Mouse (Mus musculus) MEL (cell line): ENCODE measurements around the gene Mog. TPM values are rescaled to one million over a fixed set of nuclear protein-coding genes. Genes with fewer than 3 reads are reported as not detected.

Source experiments
- DNase-seq: peaks from one replicate; pipeline ENCODE4 v3.0.0; 2011; ENCODE audit warnings: low read depth, low spot score
- H3K27ac ChIP-seq: 2 replicates; pipeline ENCODE4 v1.5.1; 2012; ENCODE audit warnings: low read depth, mild to moderate bottlenecking, control low read depth, low read length, moderate library complexity; ENCODE audit not compliant: control insufficient read depth
- H3K27me3 ChIP-seq, 2 experiments: fragments of 150-350 bp in 1 of 2; sonication (generic) in 1 of 2; 2 replicates each; pipeline ENCODE4 v1.6.1; 2012; ENCODE audit warnings: low read length in 2 of 2, mild to moderate bottlenecking in 2 of 2, improper control_type of control experiment in 1 of 2, moderate library complexity in 1 of 2; ENCODE audit not compliant: insufficient read depth in 2 of 2, control insufficient read depth in 1 of 2
- H3K36me3 ChIP-seq, 2 experiments: 2 replicates each; pipeline ENCODE4 v1.6.1; 2012 to 2014; ENCODE audit warnings: low read length in 2 of 2, improper control_type of control experiment in 1 of 2, inconsistent platforms in 1 of 2, mild to moderate bottlenecking in 1 of 2; ENCODE audit not compliant: insufficient read depth in 2 of 2, control insufficient read depth in 1 of 2
- H3K4me1 ChIP-seq, 2 experiments: fragments of 150-350 bp in 1 of 2; sonication (generic) in 1 of 2; 2 replicates each; pipeline ENCODE4 v1.6.1; 2012; ENCODE audit warnings: low read length in 2 of 2, improper control_type of control experiment in 1 of 2, mild to moderate bottlenecking in 1 of 2; ENCODE audit not compliant: insufficient read depth in 2 of 2, control insufficient read depth in 1 of 2
- H3K4me3 ChIP-seq, 2 experiments: fragments of 150-350 bp in 1 of 2; sonication (generic) in 1 of 2; 2 replicates each; pipeline ENCODE4 v1.5.1; 2012; ENCODE audit warnings: low read depth in 2 of 2, low read length in 2 of 2, mild to moderate bottlenecking in 2 of 2, moderate library complexity in 2 of 2, control low read depth in 1 of 2, improper control_type of control experiment in 1 of 2; ENCODE audit not compliant: control insufficient read depth in 1 of 2, insufficient read depth in 1 of 2
- H3K79me2 ChIP-seq: 2 replicates; pipeline ENCODE4 v1.6.1; 2012; ENCODE audit warnings: mild to moderate bottlenecking, low read length, moderate library complexity; ENCODE audit not compliant: control insufficient read depth, poor library complexity, insufficient read depth
- H3K9ac ChIP-seq: 2 replicates; pipeline ENCODE4 v1.6.1; 2012; ENCODE audit warnings: low read depth, mild to moderate bottlenecking, control low read depth, low read length, moderate library complexity; ENCODE audit not compliant: control insufficient read depth, poor library complexity, severe bottlenecking
- H3K9me3 ChIP-seq: fragments of 150-350 bp; sonication (generic); replicated peaks from 2 replicates; pipeline ENCODE4 v1.6.1; 2012; ENCODE audit warnings: mild to moderate bottlenecking, low read length, improper control_type of control experiment, moderate library complexity; ENCODE audit not compliant: insufficient read depth
- CHD2 ChIP-seq: IDR thresholded peaks from 2 replicates; pipeline ENCODE4 v1.6.1; 2011; ENCODE audit warnings: low read length, improper control_type of control experiment
- CTCF ChIP-seq, 3 experiments: IDR thresholded peaks in 2 of 3; conservative IDR thresholded peaks in 1 of 3; 2 replicates each; pipeline ENCODE4 v1.5.1; 2011 to 2012; ENCODE audit warnings: low read length in 3 of 3, low read depth in 2 of 3, mild to moderate bottlenecking in 2 of 3, improper control_type of control experiment in 1 of 3, inconsistent platforms in 1 of 3, mixed read lengths in 1 of 3, moderate library complexity in 1 of 3; ENCODE audit not compliant: control insufficient read depth in 1 of 3, insufficient read depth in 1 of 3, poor library complexity in 1 of 3, severe bottlenecking in 1 of 3
- E2F4 ChIP-seq: IDR thresholded peaks from 2 replicates; pipeline ENCODE4 v1.6.1; 2011; ENCODE audit warnings: low read depth, low read length, improper control_type of control experiment, borderline replicate concordance
- EP300 ChIP-seq, 2 experiments: IDR thresholded peaks; 2 replicates each; pipeline ENCODE4 v1.6.1; 2011; ENCODE audit warnings: improper control_type of control experiment in 2 of 2, low read length in 2 of 2, low read depth in 1 of 2, mild to moderate bottlenecking in 1 of 2
- ETS1 ChIP-seq: IDR thresholded peaks from 2 replicates; pipeline ENCODE4 v1.6.1; 2012; ENCODE audit warnings: low read depth, mild to moderate bottlenecking, inconsistent platforms, low read length, improper control_type of control experiment, moderate library complexity
- MAFK ChIP-seq: IDR thresholded peaks from 2 replicates; pipeline ENCODE4 v1.6.1; 2011; ENCODE audit warnings: low read depth, mild to moderate bottlenecking, low read length, improper control_type of control experiment, borderline replicate concordance
- MAX ChIP-seq: IDR thresholded peaks from 2 replicates; pipeline ENCODE4 v1.6.1; 2011; ENCODE audit warnings: low read length, improper control_type of control experiment
- MXI1 ChIP-seq: IDR thresholded peaks from 2 replicates; pipeline ENCODE4 v1.6.1; 2011; ENCODE audit warnings: mild to moderate bottlenecking, low read depth, low read length, improper control_type of control experiment
- NRF1 ChIP-seq: IDR thresholded peaks from 2 replicates; pipeline ENCODE4 v1.6.1; 2014; ENCODE audit warnings: low read depth, mild to moderate bottlenecking, inconsistent platforms, low read length, improper control_type of control experiment, moderate library complexity; ENCODE audit not compliant: poor library complexity, insufficient read depth, severe bottlenecking
- POLR2AphosphoS2 ChIP-seq: IDR thresholded peaks from 2 replicates; pipeline ENCODE4 v1.6.1; 2011; ENCODE audit warnings: low read length, improper control_type of control experiment
- RCOR1 ChIP-seq: IDR thresholded peaks from 2 replicates; pipeline ENCODE4 v1.6.1; 2012; ENCODE audit warnings: low read depth, mild to moderate bottlenecking, inconsistent platforms, low read length, improper control_type of control experiment
- SMC3 ChIP-seq: IDR thresholded peaks from 2 replicates; pipeline ENCODE4 v1.6.1; 2011; ENCODE audit warnings: low read depth, low read length, improper control_type of control experiment
- UBTF ChIP-seq: IDR thresholded peaks from 2 replicates; pipeline ENCODE4 v1.6.1; 2012; ENCODE audit warnings: low read depth, mild to moderate bottlenecking, inconsistent platforms, low read length, improper control_type of control experiment, moderate library complexity, borderline replicate concordance; ENCODE audit not compliant: insufficient read depth
- ZC3H11A ChIP-seq: IDR thresholded peaks from 2 replicates; pipeline ENCODE4 v1.6.1; 2012; ENCODE audit warnings: low read depth, mild to moderate bottlenecking, inconsistent platforms, low read length, improper control_type of control experiment
- ZNF384 ChIP-seq: IDR thresholded peaks from 2 replicates; pipeline ENCODE4 v1.6.1; 2012; ENCODE audit warnings: low read depth, mild to moderate bottlenecking, inconsistent platforms, low read length, improper control_type of control experiment
- polyA plus RNA-seq, 2 experiments: library from polyadenylated mRNA; stranded (reverse) in 1 of 2; unstranded in 1 of 2; fragments of >175 nt in 1 of 2; fragments of >200 nt in 1 of 2; gene quantifications; 2 replicates each; pipeline versions ENCODE4 v1.2.1 to v1.2.4; 2012; ENCODE audit warnings: low replicate concordance in 2 of 2, low read depth in 1 of 2; ENCODE audit not compliant: insufficient read length in 2 of 2, insufficient read depth in 1 of 2, missing spikeins in 1 of 2
- total RNA-seq: library from RNA; depleted of rRNA; stranded (reverse); fragments of 300-350 nt; gene quantifications from 2 replicates; pipeline ENCODE4 v1.2.3, GENCODE M21; 2012

Gene Mog
- total and polyA plus RNA-seq, 3 experiments, result not detected

- H3K9ac ChIP-seq, result no peak overlapping the region
- no peaks in the 10 kb centered on the region for H3K9me3 ChIP-seq
- DNase-seq, result no peak
- no peak overlapping the region for H3K4me3 ChIP-seq
- peaks cover 1% of the 10 kb centered on the region for H3K79me2 ChIP-seq
- H3K27ac ChIP-seq, result no peak overlapping the region
- no peaks in the 10 kb centered on the region for H3K27me3 ChIP-seq
- TF ChIP-seq POLR2AphosphoS2, result no peak
- no peak for TF ChIP-seq RCOR1
- TF ChIP-seq ZNF384, result no peak
- TF ChIP-seq CTCF (IDR thresholded peaks at IDR 0.05 in 2 of 3, conservative IDR thresholded peaks at IDR 0.05 in 1 of 3; ENCODE audit: control insufficient read depth in 1 of 3, insufficient read depth in 1 of 3, low read depth in 2 of 3, low read length in 3 of 3, poor library complexity in 1 of 3, severe bottlenecking in 1 of 3), result no peak
- H3K36me3 ChIP-seq, result peaks cover 0 to 3% of the 10 kb centered on the region in 2 experiments; a peak in 2 of 4 replicates
- no peaks in the 10 kb centered on the region for H3K4me1 ChIP-seq
These were observed 27.2 kb upstream of the Mog start for GRCm38 (mm10) chr17:37050399-37050798.

- Histone ChIP-seq H3K27ac (no peak overlapping the region), H3K27me3 (no peaks in the 10 kb centered on the region)
- TF ChIP-seq SMC3 (no peak), MAX (no peak), NRF1 (no peak), CHD2 (no peak), MAFK (no peak), POLR2AphosphoS2 (no peak), E2F4 (no peak), UBTF (no peak), ZC3H11A (no peak), ETS1 (no peak), EP300 (IDR thresholded peaks at IDR 0.05; ENCODE audit: low read depth in 1 of 2, low read length in 2 of 2) (no peak), MXI1 (no peak)
- TF ChIP-seq, all 39 proteins: peak for 0
- peaks cover 1% of the 10 kb centered on the region for H3K79me2 ChIP-seq
- peaks cover 0 to 5% of the 10 kb centered on the region in 2 experiments; a peak in 2 of 4 replicates for H3K36me3 ChIP-seq
- H3K4me3 ChIP-seq, result no peak overlapping the region
- H3K9me3 ChIP-seq, result no peaks in the 10 kb centered on the region
- H3K4me1 ChIP-seq, result 0 out of 4 replicates have a peak, but pooled peaks cover under 1% of the 10 kb centered on the region in 2 experiments
- DNase-seq, result no peak
- no peak overlapping the region for H3K9ac ChIP-seq
These were observed 26.5 kb upstream of the Mog start for GRCm38 (mm10) chr17:37049570-37050310.
